Mouse (Mus musculus) activated CD4-positive, CD25-positive, alpha-beta regulatory T cell, adult 4 months (primary cell): ENCODE measurements around the gene Hddc3. TPM values are rescaled to one million over a fixed set of nuclear protein-coding genes. Genes with fewer than 3 reads are reported as not detected.

Experiments used
- ATAC-seq: one replicate; pipeline ENCODE4 v1.8.0; 2017
- polyA plus RNA-seq, 2 experiments: library from polyadenylated mRNA; unstranded; fragments of 100-300 nt; shearing (Covaris generic); gene quantifications; one replicate each; pipeline ENCODE4 v1.2.1; 2017

The Hddc3 gene
- polyA plus RNA-seq, 2 experiments from 2014 or later: 8.6 to 9.0 TPM

DNA sequence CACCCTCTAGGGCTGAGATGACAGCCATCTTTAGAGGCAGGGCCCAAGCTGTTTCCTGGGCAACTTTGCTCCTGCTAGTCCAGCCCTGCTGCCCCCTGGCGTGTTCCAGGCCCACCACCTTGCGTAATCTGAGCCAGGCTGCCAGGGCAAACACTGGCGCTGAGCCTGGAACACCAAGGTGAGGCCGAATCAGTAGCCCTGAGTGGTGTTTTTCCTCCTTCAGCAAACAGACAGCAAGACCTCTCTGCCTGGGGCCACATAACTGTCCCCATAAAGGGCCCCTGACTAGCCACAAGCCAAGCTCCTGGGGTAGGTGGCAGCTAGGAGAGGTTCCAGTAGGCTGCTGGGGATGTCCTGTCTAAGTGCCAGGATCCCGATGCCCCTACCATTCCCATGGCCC is 57.2 kb downstream of the Hddc3 start:
- ATAC-seq: no peak

Other genes starting within 250 kb of the Hddc3 start
- 10 to 100 TPM; 24.8 to 31.7 TPM for gene Idh2, start 227.7 kb upstream of the Hddc3 start, polyA plus RNA-seq
- 10 to 100 TPM; 16.5 to 26.1 TPM for gene Sema4b, start 156.3 kb upstream of the Hddc3 start, polyA plus RNA-seq
- 100 to 1,000 TPM; 120 to 148 TPM for gene Cib1, start 110.3 kb upstream of the Hddc3 start, polyA plus RNA-seq
- 1 to 10 TPM; 5.5 to 9.4 TPM for gene Gdpgp1, start 110.2 kb upstream of the Hddc3 start, polyA plus RNA-seq
- gene Ttll13, start 96.7 kb upstream of the Hddc3 start, polyA plus RNA-seq: under 1 TPM in 1 of 2 experiments, not detected in 1; 0.62 TPM
- gene Ngrn, start 81.9 kb upstream of the Hddc3 start, polyA plus RNA-seq: 10 to 100 TPM; 26.9 to 28.4 TPM
- 10 to 100 TPM; 25.8 to 34.2 TPM for gene Vps33b, start 73.5 kb upstream of the Hddc3 start, polyA plus RNA-seq
- 10 to 100 TPM; 49.3 to 56.0 TPM for gene Prc1, start 48.7 kb upstream of the Hddc3 start, polyA plus RNA-seq
- 1 to 10 TPM; 4.4 to 4.6 TPM for gene Rccd1, start 18.6 kb upstream of the Hddc3 start, polyA plus RNA-seq
- 10 to 100 TPM; 31.9 to 45.2 TPM for gene Unc45a, start 2.1 kb upstream of the Hddc3 start, polyA plus RNA-seq
- 10 to 100 TPM; 15.8 to 21.8 TPM for gene Man2a2, start 28.3 kb downstream of the Hddc3 start, polyA plus RNA-seq
- gene Fes, start 44.8 kb downstream of the Hddc3 start, polyA plus RNA-seq: 1 to 10 TPM; 2.0 to 4.5 TPM
- 10 to 100 TPM; 10.6 to 15.2 TPM for gene Furin, start 62.3 kb downstream of the Hddc3 start, polyA plus RNA-seq
- 1 to 10 TPM; 7.6 to 8.5 TPM for gene Blm, start 192.0 kb downstream of the Hddc3 start, polyA plus RNA-seq